ENCODE assay signal across 13 mouse cellular contexts in the genomic region with DNA sequence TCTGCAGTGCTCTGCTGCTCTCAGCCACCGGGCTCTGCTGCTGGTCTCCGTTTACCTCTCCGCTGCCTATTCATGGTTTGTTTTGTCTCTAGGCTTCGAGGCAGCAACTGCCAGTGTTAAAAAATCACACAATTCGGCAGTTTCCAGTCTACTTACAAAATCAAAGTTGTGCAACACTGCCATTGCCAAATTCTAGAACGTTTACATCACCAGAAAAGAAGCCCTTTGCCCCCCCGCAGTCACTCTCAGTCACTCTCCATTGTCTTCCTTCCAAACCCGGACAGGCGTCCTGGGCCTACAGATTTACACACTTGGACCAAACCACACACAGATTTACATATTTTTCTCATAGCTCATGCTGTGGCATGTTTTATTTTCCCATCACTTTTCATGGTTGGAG. TPM values are rescaled to one million over a fixed set of nuclear protein-coding genes. Genes with fewer than 3 reads are reported as not detected.
DNase-seq lines count a peak whose midpoint lies in the region; TF ChIP-seq lines count a peak whose summit lies in the region.
"Had no signal": no experiment of that assay in that cellular context is flagged by ENCODE, and none has a peak within 500 bp of the region (broad histone marks: within the 10 kb centered on the region; RNA-seq: fewer than 3 reads in every experiment).

No protein-coding gene starts in this region.

- DNase-seq in gastrocnemius, adult 2 months: no peak
- DNase-seq in gastrocnemius, postnatal 10 days: no peak
- DNase-seq in 3T3-L1 (ENCODE audit: low read depth, low spot score): peak; percentile 46
- DNase-seq in fibroblast of lung, adult 2 months (ENCODE audit: low read depth): peak; percentile 60
- DNase-seq in lung, postnatal 36 days: peak; percentile 78
- DNase-seq in frontal cortex, adult 2 months (ENCODE audit: extremely low spot score in 1 of 2, low spot score in 1 of 2): no peak
- DNase-seq in left cerebral cortex, postnatal 4 days: no peak
- DNase-seq in B cell, adult 2 months: no peak
- DNase-seq: heart, postnatal 4 days; kidney, adult 2 months; thymus, adult 18-20 months had no signal

- H3K27ac ChIP-seq in gastrocnemius, adult 2 months: peak overlapping the region; percentile 53
- H3K27ac ChIP-seq: neural tube, embryonic 13.5 days had no signal

- no peak overlapping the region for H3K4me3 ChIP-seq in gastrocnemius, adult 2 months
- H3K4me3 ChIP-seq: erythroblast, embryonic 14.5 days; neural tube, embryonic 13.5 days had no signal

- intact Hi-C loops in gastrocnemius, adult 2 months (cut with DNase I): no loop called here
- intact Hi-C loops in left cerebral cortex, postnatal 4 days (cut with DNase I): no loop called here

- TF ChIP-seq CTCF in gastrocnemius, adult 2 months (IDR thresholded peaks at IDR 0.05): no peak

RNA-seq across cellular contexts. Expression of a gene that starts 13.0 kb away (rescaled TPM):
- total RNA-seq in gastrocnemius, adult 2 months (2021): 1 to 10 TPM; 3.3 to 4.7 TPM
- total RNA-seq in gastrocnemius, postnatal 10 days (2021): 1 to 10 TPM; 6.0 to 6.4 TPM
- 7.8 and 9.4 TPM in 2 replicates for polyA plus RNA-seq in frontal cortex, adult 2 months (2012; rRNA removed)
- total RNA-seq in left cerebral cortex, postnatal 4 days (2021): 10 to 100 TPM; 11.5 to 13.8 TPM

RNA-seq across cellular contexts. Expression of a gene that starts 13.0 kb away (rescaled TPM):
- 1 to 10 TPM; 7.2 to 10.0 TPM for total RNA-seq in gastrocnemius, adult 2 months (2021)
- 10 to 100 TPM; 12.9 to 14.3 TPM for total RNA-seq in gastrocnemius, postnatal 10 days (2021)
- 9.2 and 10.3 TPM in 2 replicates for polyA plus RNA-seq in frontal cortex, adult 2 months (2012; rRNA removed)
- total RNA-seq in left cerebral cortex, postnatal 4 days (2021): 10 to 100 TPM; 15.6 to 17.2 TPM

Comparison
In these comparisons a context has a peak if more than half of its experiments do, and no peak if none do; other contexts are left out.
1. DNase-seq: peak in 3T3-L1 (single experiment), fibroblast of lung, adult 2 months (single experiment) and lung, postnatal 36 days (single experiment); none in gastrocnemius, adult 2 months (single experiment), gastrocnemius, postnatal 10 days (single experiment), frontal cortex, adult 2 months (0 of 2), left cerebral cortex, postnatal 4 days (single experiment) and B cell, adult 2 months (0 of 2).